22 mouse cellular contexts compared by ENCODE assay signal in the genomic region with DNA sequence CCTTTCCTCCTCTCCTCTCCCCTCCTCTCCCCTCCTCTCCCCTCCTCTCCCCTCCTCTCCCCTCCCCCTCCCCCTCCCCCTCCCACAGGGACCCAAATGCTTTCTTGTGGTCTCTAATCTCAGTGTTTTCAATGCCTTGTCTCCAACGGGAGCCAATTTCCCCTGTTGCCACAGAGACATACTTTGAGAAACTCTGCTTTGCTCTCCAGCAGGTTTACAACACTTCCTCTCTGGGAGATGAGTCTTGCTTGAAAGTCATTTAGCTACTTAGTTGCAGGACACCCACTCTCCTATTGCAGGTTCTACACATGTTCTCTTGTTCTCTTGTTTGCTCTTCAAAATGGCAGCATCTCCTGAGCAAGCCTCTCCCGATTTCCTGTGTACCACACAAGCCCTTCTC. TPM values are rescaled to one million over a fixed set of nuclear protein-coding genes. Genes with fewer than 3 reads are reported as not detected.
DNase-seq lines count a peak whose midpoint lies in the region; ATAC-seq lines count a peak whose summit lies in the region.
"Had no signal": no experiment of that assay in that cellular context is flagged by ENCODE, and none has a peak within 500 bp of the region (broad histone marks: within the 10 kb centered on the region; RNA-seq: fewer than 3 reads in every experiment).

No protein-coding gene starts in this region.

- peak; percentile 57 for ATAC-seq in megakaryocyte, adult 5-6 weeks (ENCODE audit: poor library complexity, severe bottlenecking)
- ATAC-seq in monocyte, adult 5-6 weeks (replicated peaks; ENCODE audit: insufficient number of reproducible peaks, low FRiP score, low TSS enrichment, poor library complexity, severe bottlenecking): no peak
- ATAC-seq: CD4-positive, CD25-positive, alpha-beta regulatory T cell, adult 4 months; forebrain, embryonic 13.5 days; forebrain, embryonic 16.5 days; hindbrain, embryonic 16.5 days; Patski had no signal

- peak; percentile 37 for DNase-seq in testis, postnatal 14 days (ENCODE audit: low spot score)
- DNase-seq in testis, postnatal 10 days (ENCODE audit: low spot score): no peak
- DNase-seq in R1 (ENCODE audit: low read depth, low spot score): peak; percentile 25
- DNase-seq in layer of hippocampus, adult 9-10 months (ENCODE audit: low spot score): no peak
- DNase-seq in gastrocnemius, postnatal 4 days (ENCODE audit: low spot score in 2 of 2): no peak
- DNase-seq: adrenal gland, adult 8-10 months; adrenal gland, postnatal 25 days; cerebellum, adult 18-20 months; cerebellum, adult 9-10 months; cerebellum, postnatal 14 days; gastrocnemius, postnatal 10 days; gastrocnemius, postnatal 36 days; heart, adult 18-20 months; heart, postnatal 10 days; heart, postnatal 36 days had no signal

RNA-seq across cellular contexts. Expression of a gene that starts 17.2 kb away (rescaled TPM):
- total RNA-seq in megakaryocyte, adult 5-6 weeks (2015): 33.4 and 39.7 TPM in 2 replicates
- 20.7 and 24.6 TPM in 2 replicates for total RNA-seq in megakaryocyte, adult 5-6 weeks (2017)
- total RNA-seq in gastrocnemius, postnatal 4 days (2021): 10 to 100 TPM in 1 of 2 experiments, 1 to 10 TPM in 1; 9.1 to 11.0 TPM
- 29.7 to 44.7 TPM (median 33.8 TPM) in 3 replicates for total RNA-seq in monocyte, adult 5-6 weeks (2017)

Comparison
In these comparisons a context has a peak if more than half of its experiments do, and no peak if none do; other contexts are left out.
1. DNase-seq: peak in testis, postnatal 14 days (single experiment) and R1 (single experiment); none in testis, postnatal 10 days (single experiment), layer of hippocampus, adult 9-10 months (single experiment) and gastrocnemius, postnatal 4 days (0 of 2).